Mouse (Mus musculus): Measurements from ENCODE around the gene Hpn.

DNA sequence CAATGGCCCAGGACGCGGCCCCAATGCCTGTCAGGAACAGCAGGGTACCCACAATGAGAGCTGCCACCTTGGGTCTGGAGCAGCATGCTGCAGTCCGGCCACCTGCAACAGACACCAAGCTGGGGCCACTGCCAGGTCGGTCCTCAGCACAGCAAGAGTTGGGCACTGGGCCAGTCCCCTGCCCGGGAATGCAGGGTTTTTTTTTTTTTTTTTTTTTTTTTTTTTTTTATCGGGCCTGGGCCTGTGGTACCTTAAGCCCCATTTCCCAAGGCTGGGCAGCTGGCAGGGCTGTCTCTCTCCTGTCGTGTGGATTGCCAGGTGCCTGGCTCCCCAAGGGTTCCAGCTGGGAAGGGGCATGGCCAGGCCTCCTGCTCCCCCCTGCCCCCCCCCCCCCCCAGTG lies 6.0 kb downstream of the Hpn start:
- TF ChIP-seq CTCF (IDR thresholded peaks at IDR 0.05; ENCODE audit: borderline replicate concordance, extremely low read depth, insufficient read depth, insufficient read length) (no peak), POLR2A (IDR thresholded peaks at IDR 0.05; ENCODE audit: borderline replicate concordance, extremely low read depth, insufficient read depth, insufficient read length, poor library complexity, severe bottlenecking) (no peak)

All from brain, embryonic 14.5 days (tissue).